Mouse (Mus musculus) 3134 (cell line): ENCODE measurements at regions not wholly inside any gene's neighbourhood (a gene's known extent, or its start where the extent isn't known, plus 50 kb on each side); places are given as distances from the start of the nearest gene placed in this dataset.

ENCODE experiments used
- DNase-seq: peaks from one replicate; pipeline ENCODE4 v3.0.0-alpha.2; 2011; ENCODE audit warnings: low spot score; ENCODE audit not compliant: insufficient read length; ENCODE audit errors: extremely low read depth

DNA sequence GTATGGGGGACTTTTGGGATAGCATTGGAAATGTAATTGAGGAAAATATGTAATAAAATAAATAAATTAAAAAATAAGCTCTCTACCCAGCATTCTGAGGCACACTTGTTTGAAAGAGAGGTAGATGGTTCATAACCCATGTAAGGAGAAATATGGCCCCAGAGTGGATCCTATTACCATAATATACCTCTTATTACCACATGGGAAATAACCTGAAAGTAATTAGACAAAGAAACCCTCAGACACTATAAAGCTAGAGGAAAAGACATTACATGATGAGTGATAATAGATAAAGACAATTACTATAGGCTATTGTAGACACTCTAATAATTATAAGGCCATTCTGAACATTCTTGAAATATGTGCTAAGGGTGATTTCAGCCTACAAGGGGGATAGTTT, 2444.8 kb upstream of the Gm12353 start:
- no peak for DNase-seq

DNA sequence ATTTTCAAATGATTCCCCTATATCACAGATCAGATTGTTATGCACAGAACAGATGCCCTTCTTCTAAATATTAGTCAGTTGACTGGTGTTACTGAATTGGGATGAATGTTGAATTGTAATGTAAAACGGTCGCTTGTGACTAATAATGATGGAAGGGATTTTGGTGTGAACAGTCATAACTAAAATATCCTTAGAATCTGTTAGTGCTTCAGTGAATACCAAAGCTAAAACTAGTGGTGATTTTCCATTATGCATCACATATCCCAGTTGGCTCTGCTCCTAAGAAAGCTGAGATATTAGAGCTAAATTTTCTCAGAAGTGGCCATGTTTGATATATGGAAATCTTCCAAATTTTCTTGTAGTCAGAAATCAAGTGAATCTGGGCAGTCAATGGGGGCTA, 2441.7 kb upstream of the Gm12353 start:
- peak; percentile 68 for DNase-seq

DNA sequence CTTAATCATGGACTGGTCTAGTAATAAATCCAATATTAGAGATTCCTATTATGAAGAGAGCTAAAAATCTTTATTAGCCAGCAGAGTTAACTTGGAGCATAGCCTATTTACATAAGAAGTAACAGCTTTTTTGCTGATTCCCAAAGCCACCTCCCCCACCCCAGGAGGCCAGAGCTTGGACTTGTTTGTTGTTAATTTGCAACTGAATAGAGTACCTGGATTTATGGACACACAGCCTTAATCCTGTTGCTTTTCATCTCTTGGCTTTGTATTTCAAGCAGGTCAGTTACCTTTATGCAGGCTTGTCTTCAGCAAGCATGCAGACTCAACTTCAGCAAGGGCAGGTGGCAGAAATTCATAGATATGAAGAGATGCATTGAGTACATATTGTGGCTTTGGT, 2396.5 kb upstream of the Gm12353 start:
- no peak for DNase-seq

DNA sequence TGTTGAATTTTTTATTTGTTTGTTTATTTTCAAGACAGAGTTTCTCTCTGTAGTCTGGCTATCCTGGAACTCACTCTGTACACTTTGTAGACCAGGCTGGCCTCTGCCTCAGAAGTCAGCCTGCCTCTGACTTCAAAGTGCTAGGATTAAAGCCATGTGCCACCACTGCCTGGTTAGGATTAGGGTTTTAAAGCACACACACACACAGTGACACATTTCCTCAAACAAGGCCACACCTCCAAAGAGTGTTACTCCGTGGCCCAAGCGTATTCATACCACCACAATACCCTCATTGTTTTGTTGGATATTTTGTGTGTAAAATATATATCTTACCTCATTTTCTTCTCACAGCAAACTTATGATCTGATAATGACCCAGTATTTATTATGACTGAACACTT, 2365.4 kb upstream of the Gm12353 start:
- peak; percentile 6 for DNase-seq

DNA sequence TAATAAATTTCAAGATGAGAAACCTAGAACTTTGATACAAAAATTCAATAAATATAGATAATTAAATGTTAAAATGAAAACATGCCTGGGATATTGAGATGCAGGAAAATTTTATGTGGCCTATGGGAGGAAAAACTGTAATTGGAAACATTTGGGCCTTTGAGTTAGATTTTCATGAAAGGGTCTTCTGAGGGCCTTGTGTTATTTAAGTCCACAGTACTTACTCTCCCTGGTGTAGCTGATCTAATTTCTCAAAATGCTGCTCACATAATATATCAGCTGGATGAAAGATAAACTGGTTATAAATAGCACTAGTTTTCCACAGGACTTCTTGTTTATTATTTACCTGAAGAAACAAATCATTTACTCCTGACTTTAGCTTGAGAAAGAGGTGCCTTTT, 2364.9 kb upstream of the Gm12353 start:
- no peak for DNase-seq

DNA sequence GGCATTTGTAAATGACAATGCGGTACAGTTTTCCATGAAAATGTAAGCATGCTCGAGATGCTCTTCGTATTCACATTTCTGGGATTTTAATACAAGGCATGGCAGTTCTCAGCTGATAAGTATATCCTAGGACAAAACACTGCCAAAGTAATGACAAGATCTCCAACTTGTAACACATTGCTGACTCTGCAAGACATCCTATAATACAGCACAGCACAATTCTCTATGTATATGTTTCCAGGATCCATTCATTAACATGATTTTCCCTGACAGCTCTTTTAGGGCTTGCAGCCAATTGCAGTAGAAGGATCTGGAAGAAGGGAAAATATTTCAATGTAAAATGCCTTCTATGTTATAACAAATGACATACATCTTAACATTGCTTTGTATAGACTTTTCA, 2346.1 kb upstream of the Gm12353 start:
- no peak for DNase-seq

DNA sequence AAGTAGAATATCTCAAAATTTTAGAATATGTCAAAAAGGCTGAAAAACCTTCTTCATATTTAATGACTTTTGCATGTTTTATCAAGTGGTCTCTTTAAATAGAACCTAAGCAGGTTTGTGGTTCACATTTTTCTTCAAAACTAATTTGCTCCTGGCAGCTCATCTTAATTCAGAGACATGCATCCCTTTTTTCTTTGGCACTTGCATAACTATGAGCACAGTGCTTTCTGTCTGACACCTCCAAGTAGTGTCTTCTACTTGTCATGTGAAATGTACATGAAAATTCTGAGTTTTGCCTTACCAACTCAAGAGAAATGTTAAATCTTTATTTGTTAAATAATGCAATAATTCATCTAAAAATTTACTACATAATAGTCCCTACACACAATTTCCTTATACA, 2343.5 kb upstream of the Gm12353 start:
- no peak for DNase-seq

DNA sequence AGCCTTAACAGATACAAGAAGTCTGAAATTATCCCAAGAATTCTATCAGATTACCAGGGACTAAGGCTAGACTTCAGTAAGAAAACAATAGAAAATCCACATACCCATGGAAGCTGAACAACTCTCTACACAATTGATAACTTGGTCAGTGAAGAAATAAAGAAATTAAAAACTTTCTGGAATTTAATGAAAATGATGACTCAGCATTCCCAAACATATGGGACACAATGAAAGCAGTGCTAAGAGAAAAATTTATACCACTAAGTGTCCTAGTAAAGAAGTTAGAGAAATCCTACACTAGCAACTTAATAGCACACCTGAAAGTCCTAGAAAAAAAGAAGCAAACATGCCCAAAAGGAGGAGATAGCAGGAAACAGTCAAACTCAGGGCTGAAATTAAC, 2306.1 kb upstream of the Gm12353 start:
- DNase-seq: no peak

DNA sequence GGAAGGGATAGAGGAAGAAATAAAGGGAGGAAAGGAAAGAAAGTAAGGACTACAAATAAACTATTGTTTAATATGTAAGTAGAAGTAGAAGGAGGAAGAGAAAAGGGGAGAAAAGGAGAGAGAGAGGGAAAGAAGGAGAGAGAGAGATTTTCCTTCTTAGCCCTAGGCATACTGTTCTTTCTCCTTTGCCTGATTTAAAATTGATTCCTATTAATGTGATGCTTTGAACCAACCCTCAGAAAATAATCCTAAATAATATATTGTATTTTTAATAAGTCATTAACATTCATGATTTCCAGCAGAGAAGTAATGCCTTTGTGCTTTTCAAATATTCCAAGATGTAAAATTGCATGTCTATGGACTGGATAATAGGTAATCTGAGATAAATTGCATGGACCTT, 2286.2 kb upstream of the Gm12353 start:
- no peak for DNase-seq

DNA sequence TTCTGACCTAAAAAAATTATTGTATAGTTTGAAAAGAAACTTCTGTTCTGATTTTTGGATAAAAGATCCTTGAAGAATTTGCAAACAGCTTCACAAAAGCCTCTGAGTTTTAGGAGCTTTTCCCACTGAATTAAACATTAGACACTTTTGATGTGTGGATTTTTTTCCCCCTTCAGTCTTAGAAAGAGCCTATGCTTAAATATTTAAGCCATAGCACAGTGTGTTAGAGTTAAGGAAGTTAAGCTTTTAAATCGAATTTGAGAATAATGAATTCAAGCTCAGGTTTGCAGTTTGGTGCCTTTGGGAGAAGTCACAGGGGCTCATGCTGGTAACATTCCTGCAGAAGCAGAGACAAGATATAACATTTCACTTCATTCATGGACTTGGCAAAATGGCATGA, 2257.2 kb upstream of the Gm12353 start:
- DNase-seq: no peak

DNA sequence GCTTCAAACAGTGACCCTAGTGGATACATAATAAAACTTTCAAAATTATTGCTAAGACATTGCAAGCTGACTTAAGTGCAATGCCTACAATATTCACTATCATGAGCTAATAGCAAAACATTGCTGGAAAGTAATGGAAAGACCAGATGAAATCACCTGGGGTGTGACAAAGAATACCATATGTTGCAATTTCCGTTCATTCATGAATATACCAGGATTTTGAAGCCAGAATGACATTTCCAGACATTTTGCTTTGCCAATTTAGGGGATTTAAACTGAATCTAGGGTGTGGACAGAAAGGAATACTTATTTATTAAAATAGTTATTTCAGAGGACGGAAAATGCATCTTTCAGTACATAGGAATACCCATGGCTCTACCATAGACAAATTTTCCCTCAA, 2244.5 kb upstream of the Gm12353 start:
- no peak for DNase-seq
